Mouse (Mus musculus) heart, embryonic 13.5 days (tissue): ENCODE measurements around the gene Fam20a. TPM values are rescaled to one million over a fixed set of nuclear protein-coding genes. Genes with fewer than 3 reads are reported as not detected.

Experiments
- ATAC-seq: fragments of 200-750 bp; cut with Nextera tagmentation; 2 replicates; pipeline ENCODE4 v1.8.0; 2017; ENCODE audit warnings: moderate TSS enrichment; ENCODE audit not compliant: insufficient number of reproducible peaks, low FRiP score, low TSS enrichment; ENCODE audit errors: extremely low read depth
- H3K27ac ChIP-seq: fragments of 300-500 bp; sonication (generic); replicated peaks from 2 replicates; pipeline ENCODE4 v1.5.1; 2015; ENCODE audit warnings: moderate library complexity, mild to moderate bottlenecking, inconsistent platforms
- H3K27me3 ChIP-seq: fragments of 300-500 bp; sonication (generic); replicated peaks from 2 replicates; pipeline ENCODE4 v1.6.1; 2015; ENCODE audit warnings: mild to moderate bottlenecking, inconsistent platforms
- H3K36me3 ChIP-seq: fragments of 300-500 bp; sonication (generic); 2 replicates; pipeline ENCODE4 v1.6.1; 2015; ENCODE audit warnings: mild to moderate bottlenecking, inconsistent platforms
- H3K4me1 ChIP-seq: fragments of 300-500 bp; sonication (generic); 2 replicates; pipeline ENCODE4 v1.6.1; 2015; ENCODE audit warnings: inconsistent platforms
- H3K4me2 ChIP-seq: fragments of 300-500 bp; sonication (generic); 2 replicates; pipeline ENCODE4 v1.6.1; 2015; ENCODE audit warnings: inconsistent platforms, mild to moderate bottlenecking, moderate library complexity
- H3K4me3 ChIP-seq: fragments of 300-500 bp; sonication (generic); 2 replicates; pipeline ENCODE4 v1.5.1; 2015; ENCODE audit warnings: moderate library complexity, mild to moderate bottlenecking, inconsistent platforms
- H3K9ac ChIP-seq: fragments of 300-500 bp; sonication (generic); 2 replicates; pipeline ENCODE4 v1.6.1; 2015; ENCODE audit warnings: inconsistent platforms, mild to moderate bottlenecking, moderate library complexity
- H3K9me3 ChIP-seq: fragments of 300-500 bp; sonication (generic); 2 replicates; pipeline ENCODE4 v1.6.1; 2016; ENCODE audit warnings: inconsistent platforms
- WGBS: fragments of 180-500 bp; shearing (Covaris S2); methylation state at CpG from one replicate; pipeline ENCODE4 v1.1.7; 2015; ENCODE audit warnings: mixed read lengths; 5-methylcytosine and 5-hydroxymethylcytosine counted together
- polyA plus RNA-seq: library from polyadenylated mRNA; unstranded; fragments of >200 nt; fragmentation: Nextera tagmentation; extraction: Ambion mirVana; gene quantifications from 2 replicates; pipeline ENCODE4 v1.2.1, GENCODE M21; 2015

Gene Fam20a
- polyA plus RNA-seq, 1 experiment from 2014 or later, result 2.3 TPM

DNA sequence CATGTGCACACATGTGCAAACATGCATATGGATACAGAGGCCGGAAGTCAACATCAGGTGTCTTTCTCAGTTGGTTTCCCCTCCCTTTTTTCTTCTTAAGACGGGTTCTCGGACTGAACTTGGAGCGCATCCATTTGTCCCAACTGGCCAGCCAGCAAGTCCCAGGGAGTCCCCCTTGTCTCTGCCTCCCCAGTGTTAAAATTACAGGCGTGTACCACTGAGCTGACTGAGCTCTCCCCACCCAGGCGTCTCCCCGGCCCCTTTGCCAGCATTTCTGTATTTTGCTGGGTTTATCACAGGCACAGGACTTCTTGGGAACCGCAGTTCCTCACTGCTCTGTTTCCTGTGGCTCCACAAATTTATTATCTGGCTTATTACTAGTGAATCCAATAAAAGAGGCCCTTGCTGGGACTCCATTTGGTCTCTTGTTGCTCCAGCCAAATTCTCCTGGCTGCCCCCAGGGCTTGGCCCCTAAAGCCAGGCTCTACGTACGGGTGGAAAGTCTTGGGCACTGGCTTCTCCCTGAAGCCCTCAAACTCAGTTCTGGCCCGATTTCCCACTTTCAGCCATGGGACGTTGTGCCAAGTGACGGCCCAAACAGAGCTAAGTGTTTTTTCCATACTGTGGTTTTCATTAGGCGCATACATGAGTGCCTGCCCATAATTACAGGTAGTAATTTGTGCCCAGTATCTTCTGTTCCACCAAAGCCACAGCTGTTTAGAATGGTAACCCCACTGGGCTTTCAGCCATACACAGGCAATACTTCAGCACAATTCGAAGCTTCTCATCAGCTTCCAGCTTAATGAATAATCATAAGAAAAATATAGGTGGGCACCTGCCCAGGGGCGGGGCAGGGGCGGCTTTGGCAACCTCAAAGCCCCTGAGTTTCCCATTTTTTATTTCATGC, 7.5 kb downstream of the Fam20a start:
- H3K4me2 ChIP-seq, result no peak overlapping the region
- 0 out of 2 replicates have a peak, but pooled peaks cover 11% of the 10 kb centered on the region for H3K4me1 ChIP-seq
- WGBS, result 78% methylated on average over 17 of the region's 17 CpGs
- H3K4me3 ChIP-seq, result no peak overlapping the region
- no peak overlapping the region for H3K27ac ChIP-seq
- H3K9me3 ChIP-seq, result no peaks in the 10 kb centered on the region
- H3K9ac ChIP-seq, result no peak overlapping the region
- no peak for ATAC-seq
- H3K27me3 ChIP-seq, result no peaks in the 10 kb centered on the region
- H3K36me3 ChIP-seq, result no peaks in the 10 kb centered on the region

DNA sequence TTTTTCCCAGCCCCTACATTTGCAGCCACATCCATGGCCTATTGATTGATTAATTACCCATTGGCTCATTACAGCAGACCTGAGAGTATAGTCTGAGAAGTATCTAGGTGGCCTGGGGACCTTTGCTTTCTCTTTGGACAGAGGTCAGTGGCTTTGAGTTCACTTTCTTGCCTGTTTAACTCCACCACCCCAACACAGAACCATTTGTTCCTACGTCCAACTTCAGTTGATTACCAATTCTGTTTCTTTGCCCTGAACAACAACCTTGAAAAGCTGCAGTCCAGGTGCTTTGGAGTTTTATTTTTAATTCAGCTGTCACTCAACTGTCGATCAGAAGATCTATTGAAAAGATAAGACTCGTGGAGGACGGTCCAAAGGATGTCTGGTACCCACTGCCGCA, 12.6 kb downstream of the Fam20a start:
- no peak for ATAC-seq
- Histone ChIP-seq H3K27ac (no peak overlapping the region), H3K4me3 (no peak overlapping the region), H3K9ac (no peak overlapping the region), H3K9me3 (no peaks in the 10 kb centered on the region), H3K4me2 (no peak overlapping the region), H3K36me3 (no peaks in the 10 kb centered on the region), H3K27me3 (no peaks in the 10 kb centered on the region), H3K4me1 (peaks cover 20% of the 10 kb centered on the region)
- 79% methylated on average over 5 of the region's 5 CpGs for WGBS

DNA sequence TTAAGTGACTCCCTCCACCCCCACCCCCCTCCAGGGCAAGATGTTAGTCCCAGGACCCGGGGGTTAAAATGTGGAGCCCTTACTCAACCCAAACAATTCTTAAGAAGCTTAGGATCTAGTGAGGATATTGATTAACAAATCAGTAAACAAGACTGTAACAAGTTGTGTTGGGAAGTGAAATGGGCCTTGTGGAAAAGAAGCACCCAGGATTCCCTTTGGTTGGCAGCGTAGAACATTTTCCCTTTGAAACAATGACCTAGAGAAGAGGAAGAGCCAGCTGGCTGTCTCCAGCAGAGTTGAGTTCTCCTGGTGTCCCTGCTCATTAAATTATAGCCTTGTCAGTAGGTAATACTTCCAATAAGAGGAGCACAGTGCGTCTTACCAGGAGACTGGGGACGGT, 13.3 kb downstream of the Fam20a start:
- H3K4me1 ChIP-seq, result peaks cover 20% of the 10 kb centered on the region
- 88% methylated on average over 4 of the region's 4 CpGs for WGBS
- H3K36me3 ChIP-seq, result no peaks in the 10 kb centered on the region
- no peaks in the 10 kb centered on the region for H3K27me3 ChIP-seq
- H3K4me2 ChIP-seq, result no peak overlapping the region
- H3K27ac ChIP-seq, result no peak overlapping the region
- no peaks in the 10 kb centered on the region for H3K9me3 ChIP-seq
- H3K9ac ChIP-seq, result no peak overlapping the region
- no peak for ATAC-seq
- H3K4me3 ChIP-seq, result no peak overlapping the region

DNA sequence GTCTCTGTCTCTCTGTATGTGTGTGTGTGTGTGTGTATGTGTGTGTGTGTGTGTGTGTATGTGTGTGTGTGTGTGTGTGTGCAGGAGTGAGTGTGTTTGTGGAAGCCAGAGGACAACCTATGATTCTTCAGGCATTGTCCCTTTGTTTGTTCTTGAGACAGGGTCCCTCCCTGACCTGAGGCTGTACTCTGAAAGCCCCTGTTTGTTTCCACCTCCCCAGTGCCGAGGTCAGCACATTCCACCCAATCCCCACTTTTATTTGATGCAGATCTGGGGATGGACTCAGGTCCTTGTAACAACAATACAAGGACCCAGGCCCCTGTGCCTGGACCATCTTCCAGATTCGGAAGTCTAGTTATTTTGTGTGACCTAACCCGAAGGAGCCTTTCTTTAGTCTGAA, 14.6 kb downstream of the Fam20a start:
- Histone ChIP-seq H3K4me3 (no peak overlapping the region), H3K4me1 (peaks cover 24% of the 10 kb centered on the region), H3K27ac (no peak overlapping the region), H3K9ac (no peak overlapping the region), H3K9me3 (no peaks in the 10 kb centered on the region), H3K4me2 (no peak overlapping the region), H3K36me3 (no peaks in the 10 kb centered on the region), H3K27me3 (no peaks in the 10 kb centered on the region)
- whole genome bisulfite sequencing, result 79% methylated on average over 3 of the region's 3 CpGs
- no peak for ATAC-seq

DNA sequence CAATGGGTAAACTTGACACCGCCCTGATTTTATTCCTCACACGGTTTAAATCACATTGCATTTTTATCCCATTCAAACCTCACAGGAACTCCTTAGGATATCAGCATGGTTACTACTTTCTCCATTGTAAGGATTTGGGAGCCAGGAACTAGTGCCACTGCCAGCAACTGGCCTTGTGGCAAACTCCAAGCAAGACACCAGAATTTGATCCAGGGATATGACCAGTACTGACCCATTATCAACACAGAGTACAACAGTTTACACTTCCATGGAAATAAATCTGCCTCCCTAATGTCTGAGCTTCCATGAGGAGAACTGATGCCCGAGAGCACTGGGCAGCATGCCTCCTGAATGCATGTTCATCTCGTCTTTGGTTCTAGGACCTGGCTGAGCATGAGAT, 15.5 kb downstream of the Fam20a start:
- Histone ChIP-seq H3K27ac (no peak overlapping the region; the same call in 1 of the 2 replicates), H3K36me3 (no peaks in the 10 kb centered on the region), H3K9ac (no peak overlapping the region), H3K9me3 (no peaks in the 10 kb centered on the region), H3K27me3 (no peaks in the 10 kb centered on the region), H3K4me2 (peak overlapping the region; percentile 55; the same call in 1 of the 2 replicates), H3K4me1 (peaks cover 31% of the 10 kb centered on the region), H3K4me3 (no peak overlapping the region)
- 82% methylated on average over 4 of the region's 4 CpGs for WGBS
- no peak for ATAC-seq

DNA sequence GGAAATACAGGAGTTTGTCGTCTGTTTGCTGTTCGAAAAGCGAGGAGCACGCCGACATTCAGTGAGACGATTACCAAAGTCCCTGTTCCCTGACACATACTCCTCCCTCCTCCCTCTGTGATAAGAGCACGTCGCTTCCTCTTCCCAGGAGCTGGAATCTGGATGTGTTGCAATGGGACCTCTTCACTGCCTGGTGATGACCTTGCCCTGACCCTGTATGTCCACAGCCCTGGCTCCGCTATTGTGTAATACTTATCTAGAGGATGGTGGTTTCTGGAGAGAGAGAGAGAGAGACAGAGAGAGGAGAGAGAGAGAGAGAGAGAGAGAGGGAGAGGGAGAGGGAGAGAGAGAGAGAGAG, 16.0 kb downstream of the Fam20a start:
- no peaks in the 10 kb centered on the region for H3K27me3 ChIP-seq
- peak overlapping the region; percentile 42; the same call in 1 of the 2 replicates for H3K27ac ChIP-seq
- WGBS, result 9% methylated on average over 9 of the region's 9 CpGs
- H3K9ac ChIP-seq, result no peak overlapping the region
- ATAC-seq, result peak; percentile 44; the same call in 1 of the 2 replicates
- H3K4me3 ChIP-seq, result peak overlapping the region; percentile 18; the same call in 1 of the 2 replicates
- no peaks in the 10 kb centered on the region for H3K9me3 ChIP-seq
- H3K4me1 ChIP-seq, result peaks cover 33% of the 10 kb centered on the region
- H3K4me2 ChIP-seq, result peak overlapping the region; percentile 55
- H3K36me3 ChIP-seq, result no peaks in the 10 kb centered on the region

DNA sequence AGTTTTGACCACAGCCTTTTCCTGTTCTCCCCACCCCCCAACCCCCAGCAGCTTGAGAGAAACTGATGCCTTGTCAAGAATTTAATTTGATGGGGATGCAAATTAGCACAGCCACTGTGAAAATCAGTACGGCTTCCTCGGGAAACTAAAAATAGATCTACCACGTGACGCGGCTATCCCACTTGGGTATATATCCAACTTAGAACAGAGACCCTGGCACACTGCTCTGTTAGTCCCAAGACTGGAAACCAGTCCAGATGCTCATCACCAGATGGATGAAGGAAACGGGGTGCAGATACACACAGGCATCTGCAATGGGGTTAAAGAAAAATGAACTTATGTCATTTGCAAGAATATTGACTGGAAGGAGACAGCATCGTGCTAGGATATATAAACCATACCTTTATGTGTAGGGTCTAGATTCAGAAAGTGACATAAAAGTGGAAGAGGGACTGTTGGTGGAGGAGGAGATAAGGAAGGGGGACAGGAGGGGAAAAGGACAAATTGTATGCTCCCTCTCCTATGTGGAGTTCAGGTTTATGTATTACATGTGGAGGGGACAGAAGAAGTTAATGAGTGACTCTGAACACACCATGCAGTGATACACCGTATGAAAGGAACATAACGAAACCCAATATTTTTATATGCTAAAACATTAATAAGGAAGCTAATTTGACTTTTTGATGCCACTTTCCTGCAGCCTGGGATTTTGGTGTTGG, 16.6 kb downstream of the Fam20a start:
- H3K4me1 ChIP-seq, result peaks cover 38% of the 10 kb centered on the region
- 53% methylated on average over 9 of the region's 9 CpGs for WGBS
- H3K9ac ChIP-seq, result no peak overlapping the region
- no peaks in the 10 kb centered on the region for H3K36me3 ChIP-seq
- H3K27ac ChIP-seq, result peak overlapping the region; percentile 42; the same call in 1 of the 2 replicates
- ATAC-seq, result no peak
- peak overlapping the region; percentile 55 for H3K4me2 ChIP-seq
- H3K9me3 ChIP-seq, result no peaks in the 10 kb centered on the region
- H3K4me3 ChIP-seq, result peak overlapping the region; percentile 18; the same call in 1 of the 2 replicates
- no peaks in the 10 kb centered on the region for H3K27me3 ChIP-seq

DNA sequence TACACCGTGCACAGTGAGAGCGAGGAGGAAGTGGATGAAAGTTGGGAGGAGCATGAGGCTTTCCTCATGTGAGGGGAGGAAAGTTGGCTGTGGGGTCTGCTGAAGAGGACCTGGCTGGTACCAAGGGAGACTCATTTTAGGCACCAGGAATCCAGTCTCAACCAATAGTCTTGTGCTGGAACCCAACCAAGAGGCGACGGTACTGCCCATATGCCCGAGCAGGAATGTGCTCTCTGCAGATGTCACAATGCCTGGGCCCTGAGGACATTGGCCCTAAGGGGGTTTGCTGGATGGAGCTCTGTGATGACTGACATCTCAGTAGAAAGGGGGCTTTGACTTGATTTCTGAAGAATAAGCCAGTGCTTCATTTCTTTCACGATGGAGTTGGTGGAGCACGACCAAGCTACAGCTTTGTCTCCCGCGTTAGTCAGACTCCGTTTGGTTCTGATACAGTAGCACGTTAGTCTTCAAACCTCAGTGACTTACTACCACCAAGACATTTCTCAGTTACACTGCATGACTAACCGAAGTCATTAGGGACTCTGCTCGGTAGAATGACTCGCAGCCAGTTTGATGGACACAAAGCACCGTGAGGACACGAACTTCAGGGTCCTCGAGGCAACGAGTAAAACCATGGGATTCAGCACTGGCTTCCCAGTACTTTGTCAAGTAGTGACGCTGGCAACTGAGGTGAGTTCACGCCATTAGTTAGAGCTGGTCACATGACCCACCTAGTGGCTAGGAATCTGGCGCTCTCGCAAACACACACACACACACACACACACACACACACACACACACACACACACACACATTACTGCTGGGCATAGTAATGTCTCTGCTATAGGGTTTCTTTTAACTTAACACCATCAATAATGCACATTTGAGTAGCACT, 17.5 kb downstream of the Fam20a start:
- no peaks in the 10 kb centered on the region for H3K27me3 ChIP-seq
- ATAC-seq, result no peak
- H3K36me3 ChIP-seq, result no peaks in the 10 kb centered on the region
- no peaks in the 10 kb centered on the region for H3K9me3 ChIP-seq
- H3K27ac ChIP-seq, result no peak overlapping the region
- H3K4me1 ChIP-seq, result peaks cover 38% of the 10 kb centered on the region
- H3K4me2 ChIP-seq, result no peak overlapping the region
- no peak overlapping the region for H3K9ac ChIP-seq
- H3K4me3 ChIP-seq, result no peak overlapping the region
- WGBS, result 84% methylated on average over 22 of the region's 22 CpGs

DNA sequence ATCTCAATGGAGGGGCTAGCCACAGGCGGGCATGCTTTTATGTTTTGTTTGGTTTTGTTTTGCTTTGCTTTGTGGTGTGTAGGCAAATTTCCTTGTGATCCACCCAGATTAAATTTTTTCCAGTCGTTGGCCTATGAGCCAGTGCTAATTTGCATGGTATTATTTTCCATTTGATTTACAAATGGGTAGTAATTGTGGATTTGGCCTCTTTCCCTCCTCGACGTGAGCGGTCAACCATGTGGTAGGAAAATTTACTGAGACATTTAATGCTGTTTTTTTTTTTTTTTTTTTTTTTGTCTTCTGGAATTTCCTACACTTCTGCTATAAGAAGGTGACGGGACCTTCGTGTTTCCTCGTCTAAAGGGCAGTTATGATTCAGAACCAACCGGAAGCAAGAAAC, 18.2 kb downstream of the Fam20a start:
- no peak overlapping the region for H3K9ac ChIP-seq
- no peak for ATAC-seq
- no peak overlapping the region for H3K27ac ChIP-seq
- peaks cover 44% of the 10 kb centered on the region for H3K4me1 ChIP-seq
- H3K36me3 ChIP-seq, result no peaks in the 10 kb centered on the region
- no peak overlapping the region for H3K4me2 ChIP-seq
- H3K4me3 ChIP-seq, result no peak overlapping the region
- H3K9me3 ChIP-seq, result no peaks in the 10 kb centered on the region
- no peaks in the 10 kb centered on the region for H3K27me3 ChIP-seq
- WGBS, result 75% methylated on average over 9 of the region's 9 CpGs

DNA sequence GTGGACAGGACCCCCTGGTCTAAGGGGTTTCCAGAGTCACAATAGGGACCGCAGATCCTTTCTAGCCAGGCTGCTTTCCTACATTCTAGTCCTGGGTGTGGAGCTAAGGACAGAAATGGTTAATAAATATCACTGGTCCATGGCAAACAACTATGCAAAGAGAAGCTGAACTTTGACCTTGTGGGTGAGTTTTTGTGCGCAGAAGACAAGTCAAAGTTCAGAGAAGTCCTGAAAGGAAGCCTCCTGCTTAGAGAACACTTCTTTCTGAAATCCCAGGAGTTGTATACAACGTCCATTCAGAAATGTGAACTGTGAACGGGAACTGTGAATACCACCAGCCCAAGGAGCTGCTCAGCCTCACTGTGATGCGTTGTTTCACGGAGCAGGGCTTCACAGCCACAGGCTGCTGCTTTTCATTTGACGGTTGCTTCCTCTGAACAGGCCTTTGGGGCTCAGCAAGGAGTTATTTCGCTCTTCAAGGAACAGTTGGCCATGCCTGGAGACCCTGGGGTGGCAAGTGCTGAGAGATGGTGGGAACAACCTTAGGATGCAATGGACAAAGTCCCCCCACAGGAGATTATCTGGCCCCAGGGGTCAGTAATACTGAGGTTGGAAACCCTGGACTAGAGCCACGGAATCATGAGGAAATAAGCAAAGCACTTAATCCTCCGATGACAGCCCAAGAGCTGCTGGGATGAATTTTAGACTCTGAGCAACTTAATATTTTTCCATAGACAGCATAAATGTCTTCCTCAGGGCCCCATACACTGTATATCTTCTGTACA, 19.9 kb downstream of the Fam20a start:
- no peak for ATAC-seq
- Histone ChIP-seq H3K9ac (no peak overlapping the region), H3K4me3 (no peak overlapping the region), H3K9me3 (no peaks in the 10 kb centered on the region), H3K27ac (no peak overlapping the region), H3K4me1 (peaks cover 45% of the 10 kb centered on the region), H3K27me3 (no peaks in the 10 kb centered on the region), H3K4me2 (no peak overlapping the region), H3K36me3 (no peaks in the 10 kb centered on the region)
- WGBS, result 61% methylated on average over 10 of the region's 10 CpGs
